Mouse (Mus musculus) mouse embryonic stem cell (cell line): ENCODE data around the gene Stk32c.

ENCODE experiments used
- in situ Hi-C, 2 experiments: fragments of 300-500 bp; cut with MboI; formaldehyde crosslinking; loops; 1 replicate in 1 of 2; 3 replicates in 1 of 2; pipeline ENCODE4 v1.14.3; 2019 to 2020; ENCODE audit warnings: low sequenced_read_pairs in 2 of 2, low pct_unique_long_range_greater_than_20kb in 1 of 2, mixed read lengths in 1 of 2; ENCODE audit not compliant: unreplicated experiment in 1 of 2

Gene Stk32c

DNA sequence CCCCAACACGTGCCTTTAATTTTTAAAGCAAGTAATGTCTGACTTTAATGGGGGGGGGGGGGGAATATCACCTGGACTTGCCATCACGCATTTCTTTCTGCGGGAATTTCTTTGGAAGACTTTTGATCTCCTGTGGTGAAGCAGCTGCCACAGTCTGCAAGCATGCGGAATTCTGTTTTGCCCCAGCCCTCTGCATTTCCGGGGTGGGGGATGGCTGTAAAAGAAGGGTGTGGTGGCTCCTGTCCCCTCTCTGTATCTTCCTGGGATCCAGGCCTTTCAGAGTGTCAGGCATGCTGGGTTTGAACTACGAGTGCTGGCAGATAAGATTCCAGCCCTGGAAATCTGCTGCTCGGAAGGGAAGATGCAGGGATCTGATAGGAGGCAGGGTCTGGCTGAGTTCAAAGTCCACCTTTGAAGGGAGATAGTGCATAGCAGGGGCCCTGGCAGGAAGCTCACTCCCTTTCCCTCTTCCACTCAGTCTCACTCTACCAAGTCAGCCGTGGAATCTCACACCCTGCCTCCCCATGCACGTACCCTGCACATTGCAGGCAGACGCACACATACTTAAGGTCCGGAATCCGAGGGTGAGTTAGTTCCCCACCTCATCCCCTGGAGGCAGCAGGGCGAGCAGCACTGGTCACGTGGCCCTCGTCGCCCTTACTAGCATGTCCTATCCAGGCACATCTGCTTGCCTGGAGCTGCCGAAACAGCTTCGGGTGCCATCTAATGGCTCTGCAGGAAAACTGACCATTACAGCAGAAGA, 21.5 kb upstream of the Stk32c start:
- in situ Hi-C loops: loop anchor here (5.0 to 10.0 kb wide), 3 partner anchors 58 to 240 kb away; no protein-coding TSS in a partner anchor

- in situ Hi-C loops: loop anchor here in 1 of 2 experiments (5.0 to 10.0 kb wide), 2 partner anchors 69 to 241 kb away; no protein-coding TSS in a partner anchor
These were observed 20.6 kb upstream of the Stk32c start for GRCm38 (mm10) chr7:139233714-139234113.

- in situ Hi-C loops: loop anchor here in 1 of 2 experiments (5.0 to 10.0 kb wide), 2 partner anchors 72 to 245 kb away; no protein-coding TSS in a partner anchor
These were observed 17.1 kb upstream of the Stk32c start for GRCm38 (mm10) chr7:139230241-139230640.

DNA sequence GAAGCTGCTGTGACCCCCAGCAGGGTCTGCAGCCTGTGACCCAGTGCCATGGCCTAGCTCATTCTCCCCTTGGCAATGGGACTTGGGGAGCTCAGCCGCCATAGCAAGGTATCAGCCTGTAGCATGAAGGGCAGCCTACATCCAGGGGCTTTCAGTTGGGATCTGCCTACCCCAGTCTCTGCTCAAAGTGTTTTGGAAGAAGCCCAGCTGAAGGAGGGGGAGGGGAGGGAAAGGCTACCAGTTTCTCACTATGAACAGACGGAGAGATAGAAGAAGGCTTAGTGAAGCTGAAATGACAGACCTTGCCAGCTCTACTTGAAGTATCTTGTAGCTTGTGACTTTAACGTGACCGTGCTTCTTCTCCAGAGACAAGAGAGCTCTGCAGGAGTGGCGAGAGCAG, 16.7 kb upstream of the Stk32c start:
- in situ Hi-C loops: loop anchor here in 1 of 2 experiments (5.0 to 10.0 kb wide), 2 partner anchors 72 to 245 kb away; no protein-coding TSS in a partner anchor

- in situ Hi-C loops: no loop called here
These were observed 15.5 kb upstream of the Stk32c start for GRCm38 (mm10) chr7:139228447-139229171.

DNA sequence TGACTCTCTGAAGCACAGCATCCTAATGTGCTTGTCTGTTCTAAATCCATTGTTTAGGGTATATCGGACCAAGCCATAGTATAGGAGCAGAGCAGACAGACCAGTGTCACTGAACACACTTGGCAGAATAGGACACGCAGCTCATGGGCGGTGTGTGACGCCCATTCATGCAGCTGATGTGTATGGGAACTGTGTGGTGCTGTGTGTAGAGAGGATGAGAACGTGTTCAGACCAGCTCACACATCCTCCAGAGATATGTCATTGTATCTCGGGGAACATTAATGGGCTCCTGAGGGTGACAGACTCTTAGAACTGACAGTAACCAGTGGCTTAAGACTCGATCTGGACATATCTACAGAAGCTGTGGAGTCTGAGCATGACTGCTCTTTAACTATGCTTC, 13.3 kb upstream of the Stk32c start:
- in situ Hi-C loops: no loop called here

- in situ Hi-C loops: no loop called here
These were observed 11.6 kb upstream of the Stk32c start for GRCm38 (mm10) chr7:139224725-139225124.

GRCm38 (mm10) chr7:139224070-139224469, 11.0 kb upstream of the Stk32c start:
- in situ Hi-C loops: no loop called here

- in situ Hi-C loops: no loop called here
These were observed 9.2 kb upstream of the Stk32c start for GRCm38 (mm10) chr7:139222341-139222740.

- in situ Hi-C loops: no loop called here
These were observed 8.7 kb upstream of the Stk32c start for GRCm38 (mm10) chr7:139221856-139222255.

GRCm38 (mm10) chr7:139221072-139221471, 8.0 kb upstream of the Stk32c start:
- in situ Hi-C loops: no loop called here

DNA sequence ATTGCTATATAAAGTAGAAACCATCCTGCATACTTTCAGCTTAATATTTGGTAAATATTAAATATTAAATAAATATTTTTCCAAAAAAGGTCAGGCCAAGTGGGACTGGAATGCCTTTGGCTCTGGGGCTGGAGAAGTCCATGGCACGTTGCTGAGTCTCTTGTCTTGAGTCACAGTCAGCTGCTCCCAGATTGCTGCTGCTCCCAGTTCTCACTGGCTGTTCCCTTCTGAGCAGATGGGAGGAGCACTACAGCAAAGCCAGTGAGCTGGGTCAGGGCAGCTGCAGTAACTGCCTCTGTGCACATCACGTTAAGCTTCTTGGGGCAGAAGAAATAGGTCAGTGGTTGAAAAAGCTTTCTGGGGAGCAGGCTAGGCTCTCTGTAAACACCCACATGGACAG, 7.2 kb upstream of the Stk32c start:
- in situ Hi-C loops: no loop called here

- in situ Hi-C loops: loop anchor here in 1 of 2 experiments (10.0 kb wide), 1 partner anchor 255 kb away; no protein-coding TSS in a partner anchor
These were observed 6.4 kb upstream of the Stk32c start for GRCm38 (mm10) chr7:139219486-139219885.

DNA sequence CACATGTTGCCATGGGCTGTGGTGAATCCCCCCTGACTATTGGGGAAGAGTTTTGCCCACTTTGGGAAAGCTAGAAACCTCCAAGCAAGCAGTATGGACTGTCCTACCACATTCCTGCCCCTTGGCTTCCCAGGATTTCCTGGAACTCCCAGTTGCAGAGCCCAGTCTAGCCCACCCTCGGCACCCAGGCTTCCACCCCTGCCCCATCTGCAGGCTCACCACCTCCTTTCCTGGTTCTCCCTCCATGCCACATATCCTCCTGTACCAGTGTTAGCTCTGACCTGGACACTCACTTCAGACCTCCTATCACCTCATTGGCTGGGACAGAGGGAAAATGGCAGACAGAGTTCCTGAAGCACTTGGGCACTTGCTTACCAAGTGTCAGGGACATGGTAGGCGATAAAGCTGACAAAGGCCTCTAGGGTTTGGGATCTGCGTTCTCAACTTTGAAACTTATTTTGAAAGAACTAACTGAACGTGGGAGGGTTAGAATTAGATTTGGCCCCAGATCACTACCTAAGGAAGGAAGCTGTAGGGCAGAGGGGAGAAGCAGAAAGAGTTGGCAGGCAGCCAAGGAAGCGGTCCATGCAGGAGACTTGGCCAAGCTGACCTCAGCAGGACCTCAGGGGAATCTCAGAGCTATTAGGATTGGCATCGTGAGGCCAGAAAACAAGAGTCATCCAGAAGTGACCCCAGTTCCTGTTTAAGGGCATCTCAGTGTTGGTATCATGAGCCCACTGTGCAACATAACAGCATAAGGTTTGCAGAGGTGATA, 5.7 kb upstream of the Stk32c start:
- in situ Hi-C loops: loop anchor here in 1 of 2 experiments (10.0 kb wide), 1 partner anchor 256 kb away; no protein-coding TSS in a partner anchor

GRCm38 (mm10) chr7:139217046-139217445, 3.9 kb upstream of the Stk32c start:
- in situ Hi-C loops: loop anchor here in 1 of 2 experiments (10.0 kb wide), 1 partner anchor 258 kb away; no protein-coding TSS in a partner anchor

- in situ Hi-C loops: loop anchor here in 1 of 2 experiments (10.0 kb wide), 1 partner anchor 258 kb away; no protein-coding TSS in a partner anchor
These were observed 3.4 kb upstream of the Stk32c start for GRCm38 (mm10) chr7:139216464-139216863.

DNA sequence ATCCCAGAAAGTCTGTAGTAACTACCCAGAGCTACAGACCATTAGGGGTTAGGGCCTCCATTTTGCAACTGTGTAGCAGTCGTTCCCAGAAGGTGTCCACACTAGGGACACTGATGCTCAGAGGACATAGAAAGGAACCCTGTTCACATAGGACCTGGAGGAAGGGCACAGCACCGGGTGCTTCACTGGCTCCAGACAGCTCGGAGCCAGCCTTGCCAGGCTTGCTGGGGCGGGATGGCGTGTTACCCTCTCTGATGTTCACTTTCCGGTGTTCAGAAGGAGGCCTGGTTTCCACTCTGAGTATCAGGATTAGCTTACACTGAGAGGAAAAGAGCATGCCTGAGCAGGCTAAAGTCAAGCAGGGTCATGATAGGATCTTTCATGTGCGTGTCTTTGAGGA, 2.8 kb upstream of the Stk32c start:
- in situ Hi-C loops: loop anchor here in 1 of 2 experiments (10.0 kb wide), 1 partner anchor 259 kb away; no protein-coding TSS in a partner anchor

DNA sequence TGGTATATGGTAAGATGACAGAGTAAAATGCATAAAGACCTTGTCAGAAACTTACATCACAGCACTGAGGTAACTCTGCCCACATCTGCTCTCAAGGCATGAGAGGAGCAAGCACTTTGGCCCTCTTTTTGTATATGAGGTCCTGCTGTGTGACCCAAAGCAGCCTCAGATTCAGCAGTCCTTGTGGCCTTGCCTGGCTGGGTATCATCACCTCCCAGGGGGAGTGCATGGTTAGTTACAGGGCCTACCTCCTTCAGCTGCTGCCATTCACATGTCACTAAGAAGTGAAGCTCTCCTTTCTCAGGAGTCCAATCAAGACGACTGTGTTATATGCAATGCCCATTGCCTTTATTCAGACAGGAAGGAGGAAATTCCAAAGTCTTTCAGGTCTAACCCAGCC, 2.4 kb upstream of the Stk32c start:
- in situ Hi-C loops: loop anchor here in 1 of 2 experiments (10.0 kb wide), 1 partner anchor 259 kb away; no protein-coding TSS in a partner anchor
